Mouse (Mus musculus) layer of hippocampus, postnatal 36 days (tissue): ENCODE measurements at regions not wholly inside any gene's neighbourhood (a gene's known extent, or its start where the extent isn't known, plus 50 kb on each side); places are given as distances from the start of the nearest gene placed in this dataset.
"Not testable (repeated sequence)": the region's sequence is repeated elsewhere in the genome, so short reads cannot be mapped to it uniquely, and the experiment has no call there.

Source experiments
- DNase-seq, 2 experiments: peaks; one replicate each; pipeline ENCODE4 v3.0.0; 2022

DNA sequence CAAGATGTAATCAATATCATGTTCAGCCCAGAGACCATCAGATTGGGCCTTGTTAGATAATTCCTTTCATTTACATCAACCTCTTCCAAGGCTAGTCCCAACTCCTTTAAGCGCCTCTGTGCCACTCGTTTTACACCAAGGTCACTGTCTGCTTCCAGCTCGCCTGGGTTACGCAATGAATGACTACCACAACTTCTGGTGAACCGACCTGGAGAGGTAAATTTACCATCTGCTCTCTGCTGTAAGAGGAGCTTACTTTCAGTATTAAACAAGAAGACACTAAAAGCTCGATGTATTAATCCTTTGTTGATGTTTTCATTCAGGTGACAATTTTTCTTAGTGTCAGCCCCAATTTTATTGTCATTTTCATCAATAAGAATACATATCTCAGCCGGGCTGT lies 51.7 kb upstream of the Fam174b start:
- DNase-seq, result no peak

GRCm38 (mm10) chr7:73686245-73686644 lies 53.9 kb upstream of the Fam174b start:
- not testable (repeated sequence) for DNase-seq

- no peak for DNase-seq
These were observed 57.3 kb upstream of the Fam174b start for GRCm38 (mm10) chr7:73682756-73683155.

DNA sequence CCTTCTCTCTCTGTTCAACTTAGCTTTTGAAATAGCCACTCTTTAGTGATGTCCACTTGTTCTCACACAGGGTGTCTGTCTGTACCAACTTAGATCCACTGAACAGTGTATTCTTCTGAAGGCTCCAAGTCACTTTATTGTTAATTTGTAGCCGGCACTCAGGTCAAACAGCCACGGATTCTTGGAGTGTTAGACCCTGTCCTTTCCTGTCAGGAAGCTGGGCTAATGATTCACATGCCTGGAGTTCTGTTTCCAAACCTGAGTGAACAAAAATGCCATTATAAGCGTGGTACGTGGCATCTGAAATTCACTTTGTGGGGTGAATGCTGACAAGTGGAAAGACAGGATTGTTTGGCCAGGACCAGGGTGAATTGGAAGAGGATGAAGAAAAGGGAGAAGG lies 69.5 kb upstream of the Fam174b start:
- DNase-seq, result no peak

DNA sequence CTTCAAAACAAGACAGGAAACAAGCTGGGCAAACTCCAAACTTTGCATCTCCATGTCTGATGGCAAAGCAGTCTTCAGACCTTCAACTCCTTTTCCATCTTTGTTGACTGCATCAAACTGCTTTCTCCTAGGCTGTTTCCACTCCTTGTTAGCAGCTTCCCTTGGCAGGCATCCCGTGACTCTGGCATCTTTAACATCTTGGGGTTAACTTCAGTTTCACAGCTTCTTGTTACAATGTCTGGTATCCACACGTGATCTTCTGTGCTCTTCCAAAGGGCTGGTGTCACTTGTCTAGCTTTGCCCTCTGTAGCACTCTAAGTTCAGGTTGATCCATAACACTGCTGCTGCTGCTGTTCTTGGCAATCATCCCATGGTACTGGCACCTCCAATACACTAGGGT lies 71.3 kb upstream of the Fam174b start:
- DNase-seq, result no peak

DNA sequence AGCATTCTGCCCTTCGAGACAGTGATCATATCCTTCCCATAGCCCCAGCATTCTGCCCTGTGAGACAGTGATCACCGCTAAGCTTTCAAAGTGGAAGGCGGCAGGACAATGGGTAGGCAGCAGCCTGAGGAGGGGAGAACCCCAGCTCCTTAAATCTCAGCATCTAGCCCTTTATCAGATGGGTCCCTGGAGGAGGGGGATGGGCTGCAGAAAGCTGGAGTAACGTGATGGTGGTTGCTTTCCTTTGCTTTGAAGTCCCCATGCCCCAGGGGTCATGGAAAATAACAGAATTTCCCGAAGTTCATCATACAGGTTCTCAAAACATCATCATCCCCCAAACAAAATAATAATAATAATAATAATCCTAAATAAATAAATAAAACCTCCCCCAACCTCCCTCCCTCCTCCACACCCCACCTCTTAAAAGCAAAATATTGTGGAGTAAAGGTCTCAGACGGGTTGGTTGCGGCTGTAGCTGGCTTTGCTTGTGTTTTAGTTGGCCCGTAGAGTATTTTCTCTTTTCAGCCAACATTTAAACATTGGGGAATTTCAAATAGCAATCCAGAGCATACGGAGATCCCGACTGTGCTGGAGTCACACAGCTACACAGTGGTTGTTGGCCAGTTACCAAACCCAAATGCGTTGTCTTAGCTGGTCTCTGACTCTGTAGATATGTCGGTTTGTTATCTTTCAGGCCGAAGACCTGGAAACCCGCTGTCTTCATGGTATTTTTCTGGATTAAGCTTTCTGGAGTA lies 73.0 kb upstream of the Fam174b start:
- DNase-seq, result no peak

DNA sequence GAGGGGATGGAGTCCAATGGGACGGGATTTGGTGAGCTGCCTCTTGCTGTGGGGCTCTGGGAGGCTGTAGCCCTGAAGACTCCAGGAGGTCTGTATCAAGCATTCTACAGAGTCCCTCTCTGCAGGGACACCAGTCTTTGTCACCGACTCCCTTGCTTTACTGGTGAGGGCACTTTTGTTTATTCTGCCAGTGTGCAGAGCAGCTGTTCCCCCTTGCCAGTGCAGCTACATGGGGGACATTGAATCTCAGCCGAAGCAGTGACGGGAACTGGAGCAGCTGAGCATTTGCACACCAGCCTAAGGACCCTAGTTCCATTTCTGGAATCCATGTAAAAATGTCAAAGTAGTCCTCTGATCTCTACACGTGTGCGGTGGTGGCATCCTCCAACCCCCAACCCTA lies 75.1 kb upstream of the Fam174b start:
- DNase-seq, result no peak

GRCm38 (mm10) chr7:73662536-73662935 lies 77.6 kb upstream of the Fam174b start:
- DNase-seq, result no peak

DNA sequence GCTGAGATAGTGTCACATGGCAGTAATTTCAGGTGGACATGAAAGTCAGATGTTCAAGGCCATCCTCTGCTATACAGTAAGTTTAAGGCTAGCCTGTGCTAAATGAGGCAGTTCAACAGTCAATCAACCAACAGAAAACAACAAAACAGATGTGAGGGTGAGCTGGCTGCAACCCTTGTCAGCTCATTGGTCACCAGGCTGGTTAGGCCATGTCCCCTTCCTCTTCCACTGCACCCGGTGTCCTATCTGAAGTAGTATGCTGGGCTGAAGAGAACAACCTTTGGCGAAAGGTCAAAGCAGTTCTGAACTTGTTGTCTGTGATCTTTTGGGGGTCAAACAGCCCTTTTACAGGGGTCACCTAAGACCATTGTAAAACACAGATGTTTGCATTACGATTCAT lies 78.2 kb upstream of the Fam174b start:
- DNase-seq, result no peak

DNA sequence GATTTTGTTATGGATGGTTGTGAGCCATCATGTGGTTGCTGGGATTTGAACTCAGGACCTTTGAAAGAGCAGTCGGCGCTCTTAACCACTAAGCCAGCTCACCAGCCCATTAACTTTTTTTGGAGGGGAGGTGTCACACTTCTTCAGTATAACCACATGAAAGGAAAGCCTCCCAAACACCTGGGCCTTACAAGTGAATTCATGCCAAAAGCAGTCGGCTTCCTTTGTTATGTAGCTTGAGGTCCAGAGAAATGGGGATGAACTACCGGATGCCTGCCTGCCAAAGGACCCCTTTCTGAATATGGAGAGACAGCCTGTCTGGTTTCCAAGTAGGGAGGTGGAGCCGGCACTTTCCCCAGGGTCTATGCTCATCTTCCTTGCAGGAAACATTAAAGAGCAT lies 80.6 kb upstream of the Fam174b start:
- DNase-seq, result no peak

GRCm38 (mm10) chr7:73657283-73657682 lies 82.8 kb upstream of the Fam174b start:
- no peak for DNase-seq

- not testable (repeated sequence) for DNase-seq
These were observed 83.7 kb upstream of the Fam174b start for GRCm38 (mm10) chr7:73656424-73656795.

GRCm38 (mm10) chr7:73655787-73656423 lies 84.2 kb upstream of the Fam174b start:
- DNase-seq, result peak; percentile 40 to 64

GRCm38 (mm10) chr7:73654193-73654871 lies 85.8 kb upstream of the Fam174b start:
- peak in 1 of 2 experiments; percentile 21 for DNase-seq

DNA sequence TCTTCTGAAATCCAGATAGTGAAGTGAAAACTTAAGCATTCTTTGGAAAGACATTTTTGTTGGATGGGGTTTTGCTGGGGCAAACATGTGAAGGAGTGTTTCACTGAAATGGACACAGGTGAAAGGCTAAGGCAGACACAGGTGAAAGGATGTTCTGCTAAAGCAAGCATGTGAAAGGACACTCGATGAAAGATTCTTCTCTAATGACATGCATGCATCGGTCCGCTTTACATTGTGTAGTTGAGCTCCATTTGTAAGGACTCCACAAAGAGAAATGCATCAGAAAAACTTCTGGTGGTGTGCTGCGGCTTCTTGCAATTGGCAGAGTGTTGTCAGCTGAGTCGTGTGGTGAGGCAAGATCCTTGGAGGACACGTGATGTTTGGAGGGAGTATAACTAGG lies 89.2 kb upstream of the Fam174b start:
- DNase-seq, result no peak

DNA sequence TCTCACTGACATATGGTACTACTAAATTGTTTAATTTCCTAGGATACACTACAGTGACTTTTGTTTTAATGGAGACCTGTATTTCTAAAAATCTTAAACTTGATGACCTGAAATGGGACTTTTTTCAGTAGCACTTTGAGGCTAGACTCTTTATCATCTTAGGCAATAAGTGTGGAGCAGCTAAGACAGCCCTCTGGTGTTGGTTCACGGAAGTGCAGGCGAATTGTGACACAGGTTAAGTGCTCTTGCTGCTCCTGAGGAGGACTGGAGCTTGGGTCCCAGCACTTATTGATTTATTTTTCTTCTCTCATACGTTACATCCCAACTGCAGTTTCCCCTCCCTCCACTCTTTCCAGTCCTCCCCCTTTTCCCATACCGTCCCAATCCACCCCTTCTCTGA lies 92.1 kb upstream of the Fam174b start:
- peak; percentile 76 to 77 for DNase-seq

- DNase-seq, result peak; percentile 45 to 50
These were observed 93.0 kb upstream of the Fam174b start for GRCm38 (mm10) chr7:73647140-73647539.

GRCm38 (mm10) chr7:73646711-73647110 lies 93.4 kb upstream of the Fam174b start:
- no peak for DNase-seq

DNA sequence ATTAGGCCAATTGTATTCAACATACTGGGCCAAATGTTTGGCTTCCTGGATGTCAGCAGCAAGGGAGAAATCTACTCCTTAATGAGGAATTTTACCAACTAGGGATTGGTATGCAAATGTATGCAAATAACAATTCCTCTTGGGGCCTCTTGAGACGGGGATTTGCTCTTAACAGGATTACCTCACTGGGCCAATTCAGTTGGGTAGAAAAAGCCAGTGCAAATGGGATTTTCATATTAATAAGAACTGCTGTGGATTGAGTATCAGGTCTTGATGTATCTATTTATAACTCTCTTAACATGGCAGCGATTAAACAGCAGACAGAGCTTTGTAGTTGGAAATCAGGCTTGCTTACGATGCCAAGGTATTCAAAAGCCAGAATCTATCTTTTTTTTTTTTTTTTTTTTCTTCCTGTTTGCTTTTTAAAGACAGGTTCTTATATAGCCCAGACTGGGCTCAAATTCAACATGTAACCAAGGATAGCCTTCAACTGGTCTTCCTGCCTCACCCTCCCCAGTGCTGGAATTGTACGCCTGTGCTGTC lies 95.7 kb upstream of the Fam174b start:
- no peak for DNase-seq

GRCm38 (mm10) chr7:73643993-73644335 lies 96.1 kb upstream of the Fam174b start:
- no peak for DNase-seq

DNA sequence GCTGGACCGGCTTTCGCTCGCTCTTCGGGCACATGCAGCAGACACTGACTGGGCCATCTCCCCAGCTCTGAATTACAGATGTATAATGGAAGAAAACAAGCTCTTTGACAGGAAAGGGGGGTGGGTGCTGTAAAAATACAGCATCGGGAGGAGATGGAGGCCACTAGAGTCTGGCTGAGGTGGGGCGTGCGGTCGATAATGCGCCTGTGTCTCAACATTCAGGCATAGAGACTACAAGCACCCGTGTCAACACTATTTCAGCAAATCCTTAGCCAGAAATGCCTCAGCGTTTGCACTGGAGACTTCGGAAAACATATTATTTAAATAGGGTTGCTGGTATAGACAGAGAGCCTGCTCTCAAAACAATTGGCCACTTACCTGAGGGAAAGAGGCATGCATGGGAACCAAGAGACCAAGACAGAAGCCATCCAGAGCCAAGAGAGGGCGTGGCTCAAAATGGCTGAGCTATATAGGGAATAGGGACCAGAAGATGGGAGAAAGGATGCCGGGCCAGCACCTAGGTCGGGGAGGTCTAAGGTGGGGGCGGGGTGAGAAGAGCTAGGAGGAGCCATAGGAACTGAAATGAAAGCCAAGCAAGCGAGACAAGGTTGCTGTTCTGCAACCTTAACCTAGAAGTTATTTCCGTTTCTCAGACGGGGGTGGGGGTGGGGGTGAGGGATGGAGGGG lies 96.7 kb upstream of the Fam174b start:
- no peak for DNase-seq

GRCm38 (mm10) chr7:73640194-73640593 lies 98.6 kb upstream of the Chd2 start:
- DNase-seq, result no peak

- peak in 1 of 2 experiments; percentile 37 for DNase-seq
These were observed 96.1 kb upstream of the Chd2 start for GRCm38 (mm10) chr7:73637810-73638125.
